Mouse (Mus musculus) myocyte (in vitro differentiated cells): ENCODE measurements around the gene Ptprg. TPM values are rescaled to one million over a fixed set of nuclear protein-coding genes. Genes with fewer than 3 reads are reported as not detected.

Experiments used
- H3K27me3 ChIP-seq: one replicate; pipeline ENCODE4 v1.6.1; 2011; ENCODE audit not compliant: control insufficient read depth, insufficient read depth, insufficient read length
- H3K36me3 ChIP-seq: one replicate; pipeline ENCODE4 v1.6.1; 2011; ENCODE audit not compliant: control insufficient read depth, insufficient read depth
- H3K4me2 ChIP-seq: one replicate; pipeline ENCODE4 v1.6.1; 2011; ENCODE audit warnings: low read depth, control low read depth
- H3K4me3 ChIP-seq: one replicate; pipeline ENCODE4 v1.5.1; 2011; ENCODE audit warnings: mild to moderate bottlenecking, control low read depth, moderate library complexity
- H3K79me2 ChIP-seq: one replicate; pipeline ENCODE4 v1.6.1; 2011; ENCODE audit not compliant: control insufficient read depth, insufficient read depth
- H3ac ChIP-seq: one replicate; pipeline ENCODE4 v1.6.1; 2011; ENCODE audit not compliant: control insufficient read depth, insufficient read length
- CEBPB ChIP-seq: IDR thresholded peaks from 2 replicates; pipeline ENCODE4 v1.6.1; 2011; ENCODE audit warnings: mild to moderate bottlenecking, moderate library complexity; ENCODE audit not compliant: poor library complexity, insufficient read depth, severe bottlenecking
- E2F4 ChIP-seq: IDR thresholded peaks from one replicate; pipeline ENCODE4 v1.6.1; 2011; ENCODE audit warnings: mild to moderate bottlenecking, control low read depth, moderate library complexity; ENCODE audit not compliant: insufficient read depth
- MAX ChIP-seq: IDR thresholded peaks from one replicate; pipeline ENCODE4 v1.6.1; 2011; ENCODE audit warnings: low read depth, mild to moderate bottlenecking, control low read depth
- MYOD1 ChIP-seq, 3 experiments: IDR thresholded peaks; one replicate each; pipeline ENCODE4 v1.6.1; 2011; ENCODE audit warnings: control low read depth in 2 of 3, low read depth in 2 of 3, mild to moderate bottlenecking in 2 of 3, moderate library complexity in 1 of 3; ENCODE audit not compliant: insufficient read length in 2 of 3, control insufficient read depth in 1 of 3
- MYOG ChIP-seq, 3 experiments: IDR thresholded peaks; one replicate each; pipeline ENCODE4 v1.6.1; 2011; ENCODE audit warnings: control low read depth in 2 of 3, low read depth in 2 of 3, mild to moderate bottlenecking in 2 of 3; ENCODE audit not compliant: insufficient read length in 2 of 3, control insufficient read depth in 1 of 3, insufficient read depth in 1 of 3
- POLR2A ChIP-seq: IDR thresholded peaks from one replicate; pipeline ENCODE4 v1.6.1; 2011; ENCODE audit warnings: low read depth, mild to moderate bottlenecking, control low read depth, moderate library complexity; ENCODE audit not compliant: insufficient read length
- POLR2AphosphoS2 ChIP-seq: IDR thresholded peaks from one replicate; pipeline ENCODE4 v1.6.1; 2011; ENCODE audit warnings: low read depth, control low read depth; ENCODE audit not compliant: insufficient read length
- REST ChIP-seq: IDR thresholded peaks from one replicate; pipeline ENCODE4 v1.6.1; 2011; ENCODE audit warnings: mild to moderate bottlenecking, control low read depth, moderate library complexity; ENCODE audit not compliant: insufficient read depth, insufficient read length
- SRF ChIP-seq: IDR thresholded peaks from one replicate; pipeline ENCODE4 v1.6.1; 2011; ENCODE audit warnings: low read depth; ENCODE audit not compliant: control insufficient read depth, insufficient read length
- TCF12 ChIP-seq: IDR thresholded peaks from one replicate; pipeline ENCODE4 v1.6.1; 2011; ENCODE audit warnings: mild to moderate bottlenecking, control low read depth; ENCODE audit not compliant: poor library complexity, insufficient read depth, severe bottlenecking
- TCF3 ChIP-seq: IDR thresholded peaks from one replicate; pipeline ENCODE4 v1.6.1; 2011; ENCODE audit warnings: low read depth, control low read depth; ENCODE audit not compliant: insufficient read length
- USF1 ChIP-seq: IDR thresholded peaks from one replicate; pipeline ENCODE4 v1.6.1; 2011; ENCODE audit warnings: low read depth, mild to moderate bottlenecking, control low read depth, moderate library complexity
- polyA plus RNA-seq: library from polyadenylated mRNA; unstranded; fragments of >200 nt; fragmentation: generic; extraction: Trizol; gene quantifications from one replicate; pipeline ENCODE4 v1.2.1, GENCODE M21; 2012; ENCODE audit warnings: missing spikeins

The Ptprg gene
- polyA plus RNA-seq, 1 experiment = 14.4 TPM

GRCm38 (mm10) chr14:11608366-11608765 is 55.0 kb downstream of the Ptprg start:
- Histone ChIP-seq H3ac (no peak overlapping the region), H3K4me3 (no peak overlapping the region), H3K79me2 (peaks cover 20% of the 10 kb centered on the region), H3K36me3 (no peaks in the 10 kb centered on the region), H3K4me2 (no peak overlapping the region), H3K27me3 (no peaks in the 10 kb centered on the region)
- TF ChIP-seq USF1 (no peak), TCF3 (no peak), POLR2AphosphoS2 (no peak), MYOD1 (IDR thresholded peaks at IDR 0.05; ENCODE audit: control insufficient read depth in 1 of 3, insufficient read length in 2 of 3, low read depth in 2 of 3) (no peak)

GRCm38 (mm10) chr14:11609857-11610582 is 56.7 kb downstream of the Ptprg start:
- Histone ChIP-seq H3K4me2 (no peak overlapping the region), H3K36me3 (no peaks in the 10 kb centered on the region), H3K27me3 (no peaks in the 10 kb centered on the region), H3K79me2 (peaks cover 20% of the 10 kb centered on the region), H3ac (no peak overlapping the region), H3K4me3 (no peak overlapping the region)
- no peak for TF ChIP-seq MAX
- no peak for TF ChIP-seq USF1
- no peak for TF ChIP-seq POLR2A
- no peak for TF ChIP-seq MYOG (IDR thresholded peaks at IDR 0.05; ENCODE audit: control insufficient read depth in 1 of 3, insufficient read depth in 1 of 3, insufficient read length in 2 of 3, low read depth in 2 of 3)
- no peak for TF ChIP-seq POLR2AphosphoS2
- no peak for TF ChIP-seq REST
- TF ChIP-seq E2F4 = no peak
- TF ChIP-seq TCF12 = no peak
- TF ChIP-seq SRF = no peak
- TF ChIP-seq TCF3 = no peak
- no peak for TF ChIP-seq MYOD1 (IDR thresholded peaks at IDR 0.05; ENCODE audit: control insufficient read depth in 1 of 3, insufficient read length in 2 of 3, low read depth in 2 of 3)
- TF ChIP-seq CEBPB = no peak

GRCm38 (mm10) chr14:11612426-11612825 is 59.1 kb downstream of the Ptprg start:
- TF ChIP-seq REST (no peak), TCF3 (no peak), POLR2AphosphoS2 (no peak), MYOG (IDR thresholded peaks at IDR 0.05; ENCODE audit: control insufficient read depth in 1 of 3, insufficient read depth in 1 of 3, insufficient read length in 2 of 3, low read depth in 2 of 3) (no peak), CEBPB (no peak), POLR2A (no peak), USF1 (no peak), MAX (no peak), TCF12 (no peak), MYOD1 (IDR thresholded peaks at IDR 0.05; ENCODE audit: control insufficient read depth in 1 of 3, insufficient read length in 2 of 3, low read depth in 2 of 3) (no peak), E2F4 (no peak), SRF (no peak)

GRCm38 (mm10) chr14:11613146-11613545 is 59.8 kb downstream of the Ptprg start:
- TF ChIP-seq TCF12 (no peak), CEBPB (0 out of 2 replicates have a peak, but pooled peaks have one; percentile 26), SRF (no peak), MYOD1 (IDR thresholded peaks at IDR 0.05; ENCODE audit: control insufficient read depth in 1 of 3, insufficient read length in 2 of 3, low read depth in 2 of 3) (no peak)
- peak overlapping the region; percentile 65 for H3K4me2 ChIP-seq

More at GRCm38 (mm10) chr14:11612426-11612825, 59.1 kb downstream of the Ptprg start:
- Histone ChIP-seq H3ac (no peak overlapping the region), H3K79me2 (peaks cover 20% of the 10 kb centered on the region), H3K27me3 (no peaks in the 10 kb centered on the region), H3K4me2 (peak overlapping the region; percentile 65), H3K36me3 (no peaks in the 10 kb centered on the region), H3K4me3 (no peak overlapping the region)

GRCm38 (mm10) chr14:11615697-11616096 is 62.4 kb downstream of the Ptprg start:
- H3K36me3 ChIP-seq = no peaks in the 10 kb centered on the region
- no peak overlapping the region for H3K4me3 ChIP-seq
- H3K79me2 ChIP-seq = peaks cover 20% of the 10 kb centered on the region
- no peak overlapping the region for H3ac ChIP-seq
- H3K27me3 ChIP-seq = no peaks in the 10 kb centered on the region
- H3K4me2 ChIP-seq = no peak overlapping the region
- TF ChIP-seq REST (no peak), SRF (no peak), TCF12 (no peak), USF1 (no peak)

More at GRCm38 (mm10) chr14:11613146-11613545, 59.8 kb downstream of the Ptprg start:
- Histone ChIP-seq H3K36me3 (no peaks in the 10 kb centered on the region), H3K4me3 (no peak overlapping the region), H3K27me3 (no peaks in the 10 kb centered on the region), H3K79me2 (peaks cover 20% of the 10 kb centered on the region), H3ac (no peak overlapping the region)
